Mouse (Mus musculus) midbrain, embryonic 15.5 days (tissue): ENCODE measurements around the gene Trdn. TPM values are rescaled to one million over a fixed set of nuclear protein-coding genes. Genes with fewer than 3 reads are reported as not detected.

Source experiments
- ATAC-seq: fragments of 200-750 bp; cut with Nextera tagmentation; replicated peaks from 2 replicates; pipeline ENCODE4 v1.8.0; 2017; ENCODE audit warnings: moderate TSS enrichment
- H3K27ac ChIP-seq: fragments of 300-500 bp; sonication (generic); 2 replicates; pipeline ENCODE4 v1.5.1; 2015; ENCODE audit warnings: mild to moderate bottlenecking, inconsistent platforms
- H3K27me3 ChIP-seq: fragments of 300-500 bp; sonication (generic); replicated peaks from 2 replicates; pipeline ENCODE4 v1.6.1; 2015; ENCODE audit warnings: inconsistent platforms
- H3K36me3 ChIP-seq: fragments of 300-500 bp; sonication (generic); replicated peaks from 2 replicates; pipeline ENCODE4 v1.6.1; 2015; ENCODE audit warnings: inconsistent platforms
- H3K4me1 ChIP-seq: fragments of 300-500 bp; sonication (generic); 2 replicates; pipeline ENCODE4 v1.6.1; 2015; ENCODE audit warnings: inconsistent platforms
- H3K4me2 ChIP-seq: fragments of 300-500 bp; sonication (generic); 2 replicates; pipeline ENCODE4 v1.6.1; 2015; ENCODE audit warnings: inconsistent platforms, mild to moderate bottlenecking, moderate library complexity
- H3K4me3 ChIP-seq: fragments of 300-500 bp; sonication (generic); 2 replicates; pipeline ENCODE4 v1.5.1; 2015; ENCODE audit warnings: mild to moderate bottlenecking, inconsistent platforms
- H3K9ac ChIP-seq: fragments of 300-500 bp; sonication (generic); 2 replicates; pipeline ENCODE4 v1.6.1; 2015; ENCODE audit warnings: mild to moderate bottlenecking, inconsistent platforms
- H3K9me3 ChIP-seq: fragments of 300-500 bp; sonication (generic); 2 replicates; pipeline ENCODE4 v1.6.1; 2016; ENCODE audit warnings: inconsistent platforms
- WGBS: fragments of 180-500 bp; shearing (Covaris S2); methylation state at CpG from one replicate; pipeline ENCODE4 v1.1.7; 2015; ENCODE audit warnings: mixed read lengths; 5-methylcytosine and 5-hydroxymethylcytosine counted together
- polyA plus RNA-seq: library from polyadenylated mRNA; unstranded; fragments of >200 nt; fragmentation: Nextera tagmentation; extraction: Ambion mirVana; gene quantifications from 2 replicates; pipeline ENCODE4 v1.2.1, GENCODE M21; 2015

Gene Trdn
- polyA plus RNA-seq, result 0.17 TPM in 1 of 2 replicates, not detected in the other

DNA sequence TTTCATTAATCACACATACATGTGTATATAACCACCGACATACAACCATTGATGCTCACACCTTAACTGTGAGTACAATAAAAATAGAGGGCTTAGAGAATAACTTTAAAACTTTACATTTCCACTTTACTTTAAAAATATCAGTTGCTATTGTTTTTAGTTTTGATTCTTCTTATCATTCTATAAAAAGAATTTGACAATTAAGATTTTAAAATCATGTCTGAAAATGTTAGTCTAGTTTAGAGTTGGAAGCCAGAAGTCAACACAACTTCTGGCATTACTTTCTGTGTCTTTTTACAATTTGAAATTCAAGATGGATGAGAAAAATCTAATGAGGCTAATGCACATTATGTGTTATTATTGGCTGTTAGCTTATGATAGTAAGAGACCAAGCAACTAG is at the start of gene Trdn:
Gene Trdn, plus strand, starts transcription at position 301 of the 400 bp plus-strand sequence.
- WGBS, result 89% methylated on average over 1 of the region's 1 CpGs
- no peak within 1 kb of the TSS for H3K4me3 ChIP-seq
- no peaks in the 10 kb centered on the region for H3K9me3 ChIP-seq
- no peaks in the 10 kb centered on the region for H3K27me3 ChIP-seq
- no peak within 1 kb of the TSS for H3K27ac ChIP-seq
- no peaks in the 10 kb centered on the region for H3K4me1 ChIP-seq
- no peak within 1 kb of the TSS for H3K4me2 ChIP-seq
- no peak within 1 kb of the TSS for H3K9ac ChIP-seq
- no peaks in the 10 kb centered on the region for H3K36me3 ChIP-seq
- no peak for ATAC-seq

- ATAC-seq, result no peak
- no peaks in the 10 kb centered on the region for H3K9me3 ChIP-seq
- 92% methylated on average over 1 of the region's 1 CpGs for WGBS
- no peak overlapping the region for H3K27ac ChIP-seq
- no peaks in the 10 kb centered on the region for H3K36me3 ChIP-seq
- H3K4me2 ChIP-seq, result no peak overlapping the region
- no peak overlapping the region for H3K4me3 ChIP-seq
- no peak overlapping the region for H3K9ac ChIP-seq
- H3K27me3 ChIP-seq, result no peaks in the 10 kb centered on the region
- H3K4me1 ChIP-seq, result no peaks in the 10 kb centered on the region
Measured at GRCm38 (mm10) chr10:33060771-33061170, 19.6 kb upstream of the Trdn start.

DNA sequence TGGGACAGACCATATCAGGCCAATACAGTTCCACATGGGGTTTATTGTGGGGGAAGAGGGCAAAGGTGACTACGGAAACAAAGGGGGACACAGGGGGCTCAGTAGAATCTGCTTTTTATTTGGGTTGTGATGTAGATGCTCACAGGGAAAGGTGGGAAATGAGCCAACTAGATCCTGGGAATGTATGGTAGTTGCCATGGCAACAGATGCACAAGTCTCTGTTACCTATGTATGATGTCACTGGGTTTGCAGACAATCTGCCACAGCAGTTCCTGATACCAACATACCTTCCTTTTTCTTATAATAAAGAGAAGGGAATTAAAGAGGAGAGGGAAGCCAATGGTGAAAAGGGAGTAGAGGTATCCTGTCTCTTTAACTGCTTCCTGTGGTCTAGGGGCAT is 14.8 kb upstream of the Trdn start:
- Histone ChIP-seq H3K27me3 (no peaks in the 10 kb centered on the region), H3K9ac (no peak overlapping the region), H3K4me3 (no peak overlapping the region), H3K27ac (no peak overlapping the region), H3K36me3 (no peaks in the 10 kb centered on the region), H3K9me3 (no peaks in the 10 kb centered on the region), H3K4me1 (no peaks in the 10 kb centered on the region), H3K4me2 (no peak overlapping the region)
- WGBS, result 83% methylated on average over 1 of the region's 1 CpGs
- ATAC-seq, result 0 out of 2 replicates have a peak, but pooled peaks have one; percentile 75

GRCm38 (mm10) chr10:33073126-33073525 is 7.2 kb upstream of the Trdn start:
- Histone ChIP-seq H3K9ac (no peak overlapping the region), H3K4me1 (no peaks in the 10 kb centered on the region), H3K9me3 (no peaks in the 10 kb centered on the region), H3K4me2 (no peak overlapping the region), H3K36me3 (no peaks in the 10 kb centered on the region), H3K27me3 (no peaks in the 10 kb centered on the region), H3K27ac (no peak overlapping the region), H3K4me3 (no peak overlapping the region)
- ATAC-seq, result no peak
- WGBS, result 86% methylated on average over 3 of the region's 3 CpGs

- WGBS, result 57% methylated on average over 2 of the region's 2 CpGs
- Histone ChIP-seq H3K27me3 (no peaks in the 10 kb centered on the region), H3K4me2 (no peak overlapping the region), H3K4me3 (no peak overlapping the region), H3K27ac (no peak overlapping the region), H3K9me3 (no peaks in the 10 kb centered on the region), H3K4me1 (no peaks in the 10 kb centered on the region), H3K9ac (no peak overlapping the region), H3K36me3 (no peaks in the 10 kb centered on the region)
- ATAC-seq, result no peak
Measured at GRCm38 (mm10) chr10:33082151-33082844, 1.9 kb downstream of the Trdn start.

- no peaks in the 10 kb centered on the region for H3K4me1 ChIP-seq
- no peaks in the 10 kb centered on the region for H3K27me3 ChIP-seq
- H3K9me3 ChIP-seq, result no peaks in the 10 kb centered on the region
- no peak overlapping the region for H3K4me3 ChIP-seq
- no peak overlapping the region for H3K9ac ChIP-seq
- H3K27ac ChIP-seq, result no peak overlapping the region
- no peak; the same call in 1 of the 2 replicates for ATAC-seq
- 95% methylated on average over 1 of the region's 1 CpGs for WGBS
- no peak overlapping the region for H3K4me2 ChIP-seq
- H3K36me3 ChIP-seq, result no peaks in the 10 kb centered on the region
Measured at GRCm38 (mm10) chr10:33082961-33083626, 2.7 kb downstream of the Trdn start.

GRCm38 (mm10) chr10:33083627-33084158 is 3.3 kb downstream of the Trdn start:
- Histone ChIP-seq H3K9ac (no peak overlapping the region), H3K4me2 (no peak overlapping the region), H3K4me3 (no peak overlapping the region), H3K9me3 (no peaks in the 10 kb centered on the region), H3K27ac (no peak overlapping the region), H3K27me3 (no peaks in the 10 kb centered on the region), H3K36me3 (no peaks in the 10 kb centered on the region), H3K4me1 (no peaks in the 10 kb centered on the region)
- WGBS, result 49% methylated on average over 5 of the region's 5 CpGs
- no peak; the same call in 1 of the 2 replicates for ATAC-seq

DNA sequence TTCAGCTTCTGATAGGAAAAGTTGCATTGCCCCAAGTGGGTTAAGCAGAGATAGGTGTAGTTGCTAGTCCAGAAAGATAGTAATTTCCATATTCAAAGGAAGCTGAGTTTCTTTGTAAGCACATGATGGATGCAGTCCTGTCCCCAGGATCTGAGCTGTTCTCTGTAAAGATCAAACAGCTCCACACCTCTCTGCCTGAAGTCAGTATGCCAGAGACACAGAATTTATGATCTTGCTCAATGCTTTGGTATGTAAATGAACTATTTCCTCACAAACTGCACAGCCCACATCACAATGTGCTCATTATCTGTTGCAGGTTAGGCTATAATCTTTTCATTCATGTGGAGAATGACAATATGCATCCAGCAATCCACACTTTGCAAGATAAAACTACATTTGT is 8.0 kb downstream of the Trdn start:
- Histone ChIP-seq H3K4me1 (no peaks in the 10 kb centered on the region), H3K4me3 (no peak overlapping the region), H3K27ac (no peak overlapping the region), H3K9me3 (no peaks in the 10 kb centered on the region), H3K9ac (no peak overlapping the region), H3K27me3 (no peaks in the 10 kb centered on the region), H3K36me3 (no peaks in the 10 kb centered on the region), H3K4me2 (no peak overlapping the region)
- peak; percentile 89 for ATAC-seq

DNA sequence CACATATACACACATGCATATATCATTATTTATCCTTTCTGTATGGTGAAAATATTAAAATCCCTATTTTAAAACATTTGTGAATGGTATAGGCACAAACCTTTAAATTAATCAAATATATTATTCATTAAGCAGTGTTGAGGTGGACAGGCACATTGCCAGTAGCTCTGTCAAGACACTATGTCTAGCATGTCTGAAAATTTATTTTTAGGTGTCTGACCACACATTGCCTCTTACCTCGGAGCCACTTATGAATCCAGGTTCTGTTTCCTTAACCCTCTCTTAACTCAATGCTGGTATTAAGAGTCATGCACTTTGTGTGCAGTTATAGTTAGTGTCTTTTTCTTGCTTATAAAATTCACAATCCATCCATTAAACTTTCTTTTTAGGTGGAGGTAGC is 12.0 kb downstream of the Trdn start:
- no peak overlapping the region for H3K9ac ChIP-seq
- H3K9me3 ChIP-seq, result no peaks in the 10 kb centered on the region
- no peaks in the 10 kb centered on the region for H3K4me1 ChIP-seq
- no peak overlapping the region for H3K4me3 ChIP-seq
- no peaks in the 10 kb centered on the region for H3K36me3 ChIP-seq
- H3K27ac ChIP-seq, result no peak overlapping the region
- no peaks in the 10 kb centered on the region for H3K27me3 ChIP-seq
- no peak overlapping the region for H3K4me2 ChIP-seq
- WGBS, result 74% methylated on average over 1 of the region's 1 CpGs
- no peak for ATAC-seq

GRCm38 (mm10) chr10:33107942-33108341 is 27.6 kb downstream of the Trdn start:
- Histone ChIP-seq H3K9ac (no peak overlapping the region), H3K27ac (no peak overlapping the region), H3K4me1 (no peaks in the 10 kb centered on the region), H3K27me3 (no peaks in the 10 kb centered on the region), H3K4me2 (no peak overlapping the region), H3K36me3 (no peaks in the 10 kb centered on the region), H3K4me3 (no peak overlapping the region), H3K9me3 (no peaks in the 10 kb centered on the region)
- no peak for ATAC-seq

DNA sequence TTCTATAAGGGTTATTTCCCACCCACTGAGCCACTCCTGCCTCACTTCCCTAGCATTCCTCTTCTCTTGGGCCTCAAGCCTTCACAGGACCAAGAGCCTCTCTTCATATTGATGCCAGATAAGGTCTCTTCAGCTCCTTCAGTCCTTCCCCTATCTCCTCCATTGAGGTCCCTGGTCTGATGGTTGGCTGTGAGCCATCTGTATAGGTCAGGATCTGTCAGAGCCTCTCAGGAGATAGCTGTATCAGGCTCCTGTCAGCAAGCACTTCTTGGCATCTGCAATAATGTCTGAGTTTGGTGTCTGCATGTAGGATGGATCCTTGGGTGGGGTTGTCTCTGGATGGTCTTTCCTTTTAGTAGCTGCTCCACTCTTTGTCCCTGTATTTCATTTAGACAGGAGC is 42.7 kb downstream of the Trdn start:
- Histone ChIP-seq H3K9me3 (no peaks in the 10 kb centered on the region), H3K4me3 (no peak overlapping the region), H3K4me2 (no peak overlapping the region), H3K27me3 (no peaks in the 10 kb centered on the region), H3K9ac (no peak overlapping the region), H3K27ac (no peak overlapping the region), H3K36me3 (no peaks in the 10 kb centered on the region), H3K4me1 (no peaks in the 10 kb centered on the region)
- no peak for ATAC-seq

DNA sequence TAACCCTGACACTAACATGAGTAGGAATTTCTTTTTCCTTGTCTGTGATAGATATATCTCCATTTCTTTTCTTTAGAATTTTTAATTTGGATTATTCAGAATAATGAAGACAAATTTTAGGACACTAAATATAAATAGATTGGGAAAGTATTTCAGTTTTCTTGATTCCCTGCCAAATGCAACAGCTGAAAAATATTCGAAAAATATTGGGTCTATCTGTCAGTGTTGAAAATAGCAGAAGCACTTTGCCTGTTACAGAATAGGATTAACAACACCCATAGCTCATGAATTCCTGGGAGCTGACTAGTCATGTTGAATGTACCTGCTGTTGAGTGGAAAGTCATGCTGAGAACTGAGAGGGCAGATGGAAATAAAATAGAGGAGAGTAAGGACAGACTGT is 64.6 kb downstream of the Trdn start:
- H3K4me2 ChIP-seq, result no peak overlapping the region
- H3K4me3 ChIP-seq, result no peak overlapping the region
- no peaks in the 10 kb centered on the region for H3K4me1 ChIP-seq
- H3K27ac ChIP-seq, result no peak overlapping the region
- H3K36me3 ChIP-seq, result no peaks in the 10 kb centered on the region
- no peak overlapping the region for H3K9ac ChIP-seq
- no peaks in the 10 kb centered on the region for H3K27me3 ChIP-seq
- H3K9me3 ChIP-seq, result no peaks in the 10 kb centered on the region
- WGBS, result 88% methylated on average over 1 of the region's 1 CpGs
- no peak for ATAC-seq
